Mouse (Mus musculus) myocyte (in vitro differentiated cells): ENCODE measurements around the gene Prkag2.

Experiments
- CEBPB ChIP-seq: IDR thresholded peaks from 2 replicates; pipeline ENCODE4 v1.6.1; 2011; ENCODE audit warnings: mild to moderate bottlenecking, moderate library complexity; ENCODE audit not compliant: poor library complexity, insufficient read depth, severe bottlenecking
- MAX ChIP-seq: IDR thresholded peaks from one replicate; pipeline ENCODE4 v1.6.1; 2011; ENCODE audit warnings: low read depth, mild to moderate bottlenecking, control low read depth
- MYOD1 ChIP-seq, 3 experiments: IDR thresholded peaks; one replicate each; pipeline ENCODE4 v1.6.1; 2011; ENCODE audit warnings: control low read depth in 2 of 3, low read depth in 2 of 3, mild to moderate bottlenecking in 2 of 3, moderate library complexity in 1 of 3; ENCODE audit not compliant: insufficient read length in 2 of 3, control insufficient read depth in 1 of 3
- MYOG ChIP-seq, 3 experiments: IDR thresholded peaks; one replicate each; pipeline ENCODE4 v1.6.1; 2011; ENCODE audit warnings: control low read depth in 2 of 3, low read depth in 2 of 3, mild to moderate bottlenecking in 2 of 3; ENCODE audit not compliant: insufficient read length in 2 of 3, control insufficient read depth in 1 of 3, insufficient read depth in 1 of 3
- POLR2A ChIP-seq: IDR thresholded peaks from one replicate; pipeline ENCODE4 v1.6.1; 2011; ENCODE audit warnings: low read depth, mild to moderate bottlenecking, control low read depth, moderate library complexity; ENCODE audit not compliant: insufficient read length
- TCF12 ChIP-seq: IDR thresholded peaks from one replicate; pipeline ENCODE4 v1.6.1; 2011; ENCODE audit warnings: mild to moderate bottlenecking, control low read depth; ENCODE audit not compliant: poor library complexity, insufficient read depth, severe bottlenecking
- USF1 ChIP-seq: IDR thresholded peaks from one replicate; pipeline ENCODE4 v1.6.1; 2011; ENCODE audit warnings: low read depth, mild to moderate bottlenecking, control low read depth, moderate library complexity

- TF ChIP-seq POLR2A (no peak), MYOD1 (IDR thresholded peaks at IDR 0.05; ENCODE audit: control insufficient read depth in 1 of 3, insufficient read length in 2 of 3, low read depth in 2 of 3) (no peak), MAX (no peak), TCF12 (no peak), CEBPB (no peak), MYOG (IDR thresholded peaks at IDR 0.05; ENCODE audit: control insufficient read depth in 1 of 3, insufficient read depth in 1 of 3, insufficient read length in 2 of 3, low read depth in 2 of 3) (no peak), USF1 (no peak)
Observed at GRCm38 (mm10) chr5:24895606-24896005, 204.8 kb downstream of the Prkag2 start.
